ENCODE assay signal across 8 mouse cellular contexts in the genomic region with DNA sequence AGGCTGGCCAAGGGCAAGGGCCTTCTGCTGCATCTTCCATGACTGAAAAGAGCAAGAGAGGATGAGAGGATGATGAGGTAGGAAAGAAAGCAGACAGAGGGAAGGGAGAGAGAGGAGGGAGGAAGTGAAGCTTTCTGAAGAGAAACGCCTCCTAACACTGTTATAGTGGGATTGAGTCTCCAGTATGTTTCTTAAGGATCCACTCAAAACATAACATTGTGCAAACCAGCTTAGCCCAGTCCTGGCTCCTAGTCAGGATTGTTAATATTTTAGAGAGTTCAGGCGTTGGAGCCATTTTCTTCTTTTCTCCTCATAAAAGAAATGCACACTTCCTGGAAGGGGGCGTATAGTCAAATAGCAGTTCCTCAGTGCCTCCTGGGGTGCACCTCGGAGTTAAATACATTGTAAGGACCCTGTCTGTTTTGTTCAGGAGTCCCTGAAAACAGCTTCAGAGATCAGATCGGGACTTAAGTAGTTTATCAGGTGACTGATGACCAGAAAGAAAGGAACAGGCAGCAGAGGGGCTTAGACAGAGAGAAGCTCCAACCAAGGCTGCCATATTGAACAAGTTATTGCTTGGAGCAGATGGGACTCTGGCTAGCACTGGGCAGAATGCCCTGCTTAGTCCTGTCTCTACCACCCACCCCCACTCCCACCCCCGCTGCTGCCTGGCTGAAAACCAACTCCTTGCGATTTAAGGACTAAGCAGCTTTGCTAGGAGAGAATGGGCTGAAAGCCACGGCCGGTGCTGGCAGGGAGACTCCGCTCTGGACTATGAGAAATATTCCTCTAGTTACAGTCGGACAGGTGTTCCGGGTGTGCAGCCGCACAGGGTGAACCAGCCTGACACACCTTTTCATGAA.
A peak's percentile ranks its signal among the peaks of the same experiment; 100 is the strongest.
DNase-seq lines count a peak whose midpoint lies in the region; ATAC-seq and TF ChIP-seq lines count a peak whose summit lies in the region.

No protein-coding gene starts in this region.

- 61% methylated on average over 13 of the region's 13 CpGs for WGBS in stomach, postnatal 0 days
- 82% methylated on average over 13 of the region's 13 CpGs for WGBS in kidney, embryonic 16.5 days

- no peak for TF ChIP-seq EP300 in stomach, postnatal 0 days (optimal IDR thresholded peaks at IDR 0.05)

- no peak for TF ChIP-seq CTCF in stomach, postnatal 0 days (IDR thresholded peaks at IDR 0.05; ENCODE audit: low read depth)

- no peak overlapping the region for H3K27ac ChIP-seq in stomach, postnatal 0 days (replicated peaks)
- H3K27ac ChIP-seq in kidney, embryonic 16.5 days (ENCODE audit: low read length): no peak overlapping the region

- no peak overlapping the region for H3K9ac ChIP-seq in stomach, postnatal 0 days (ENCODE audit: low read length)
- no peak overlapping the region for H3K9ac ChIP-seq in kidney, embryonic 16.5 days (replicated peaks; ENCODE audit: low read length)

- no peak for ATAC-seq in stomach, postnatal 0 days (ENCODE audit: low FRiP score, low TSS enrichment)
- ATAC-seq in kidney, embryonic 16.5 days (ENCODE audit: low FRiP score, low TSS enrichment): no peak

- H3K36me3 ChIP-seq in stomach, postnatal 0 days (ENCODE audit: control insufficient read depth, insufficient read depth, low read length): no peaks in the 10 kb centered on the region
- H3K36me3 ChIP-seq in kidney, embryonic 16.5 days (ENCODE audit: insufficient read depth, low read length): no peaks in the 10 kb centered on the region

- no peaks in the 10 kb centered on the region for H3K4me1 ChIP-seq in stomach, postnatal 0 days (replicated peaks; ENCODE audit: control insufficient read depth, insufficient read depth)
- H3K4me1 ChIP-seq in kidney, embryonic 16.5 days (ENCODE audit: insufficient read depth, low read length): no peaks in the 10 kb centered on the region

- peak; percentile 65 for DNase-seq in adrenal gland, postnatal 10 days
- no peak for DNase-seq in adrenal gland, postnatal 4 days (ENCODE audit: low spot score in 2 of 2)
- peak; percentile 42 for DNase-seq in testis, postnatal 10 days (ENCODE audit: low spot score)
- DNase-seq in testis, postnatal 14 days (ENCODE audit: low spot score): no peak
- DNase-seq in left cerebral cortex, postnatal 14 days (ENCODE audit: low spot score in 2 of 2): peak; percentile 72 to 74
- peak; percentile 17 for DNase-seq in stomach, postnatal 0 days (ENCODE audit: low spot score)
- no peak for DNase-seq in heart, postnatal 25 days (ENCODE audit: low spot score)

- no peak overlapping the region for H3K4me3 ChIP-seq in stomach, postnatal 0 days (ENCODE audit: low read depth, low read length)
- no peak overlapping the region for H3K4me3 ChIP-seq in kidney, embryonic 16.5 days (ENCODE audit: low read length)

- H3K27me3 ChIP-seq in stomach, postnatal 0 days (ENCODE audit: control insufficient read depth, insufficient read depth, low read length): no peaks in the 10 kb centered on the region
- H3K27me3 ChIP-seq in kidney, embryonic 16.5 days (ENCODE audit: insufficient read depth, low read length): no peaks in the 10 kb centered on the region

- intact Hi-C loops in left cerebral cortex, postnatal 14 days (cut with DNase I): no loop called here
- intact Hi-C loops in heart, postnatal 25 days (cut with DNase I): no loop called here

- H3K9me3 ChIP-seq in stomach, postnatal 0 days (ENCODE audit: control insufficient read depth, low read length): no peaks in the 10 kb centered on the region
- H3K9me3 ChIP-seq in kidney, embryonic 16.5 days (ENCODE audit: low read length): no peaks in the 10 kb centered on the region

- H3K4me2 ChIP-seq in stomach, postnatal 0 days (replicated peaks; ENCODE audit: low read depth): no peak overlapping the region
- H3K4me2 ChIP-seq in kidney, embryonic 16.5 days (replicated peaks; ENCODE audit: low read depth, low read length): no peak overlapping the region

Comparison
In these comparisons a context has a peak if more than half of its experiments do, and no peak if none do; other contexts are left out.
1. DNase-seq: peak in adrenal gland, postnatal 10 days (single experiment), testis, postnatal 10 days (single experiment), left cerebral cortex, postnatal 14 days (2 of 2) and stomach, postnatal 0 days (single experiment); none in adrenal gland, postnatal 4 days (0 of 2), testis, postnatal 14 days (single experiment) and heart, postnatal 25 days (single experiment).